Mouse (Mus musculus) embryonic facial prominence, embryonic 10.5 days (tissue): Measurements from ENCODE around the gene Nedd9. TPM values are rescaled to one million over a fixed set of nuclear protein-coding genes. Genes with fewer than 3 reads are reported as not detected.
A peak's percentile ranks its signal among the peaks of the same experiment; 100 is the strongest.

Source experiments
- DNase-seq: peaks from one replicate; pipeline ENCODE4 v3.0.0-alpha.2; 2017; ENCODE audit warnings: low spot score
- H3K27ac ChIP-seq: fragments of 300-500 bp; sonication (generic); replicated peaks from 2 replicates; pipeline ENCODE4 v1.5.1; 2016; ENCODE audit warnings: mild to moderate bottlenecking
- H3K27me3 ChIP-seq: fragments of 300-500 bp; sonication (generic); replicated peaks from 2 replicates; pipeline ENCODE4 v1.6.1; 2016; ENCODE audit warnings: low read depth, mild to moderate bottlenecking; ENCODE audit not compliant: poor library complexity, severe bottlenecking
- H3K36me3 ChIP-seq: fragments of 300-500 bp; sonication (generic); replicated peaks from 2 replicates; pipeline ENCODE4 v1.6.1; 2016; ENCODE audit warnings: mild to moderate bottlenecking, moderate library complexity
- H3K4me1 ChIP-seq: fragments of 300-500 bp; sonication (generic); 2 replicates; pipeline ENCODE4 v1.6.1; 2016
- H3K4me3 ChIP-seq: fragments of 300-500 bp; sonication (generic); 2 replicates; pipeline ENCODE4 v1.5.1; 2016; ENCODE audit warnings: mild to moderate bottlenecking, moderate library complexity
- H3K9me3 ChIP-seq: fragments of 300-500 bp; sonication (generic); 2 replicates; pipeline ENCODE4 v1.6.1; 2016; ENCODE audit warnings: mild to moderate bottlenecking
- WGBS: fragments of 180-500 bp; shearing (Covaris S2); methylation state at CpG from one replicate; pipeline ENCODE4 v1.1.7; 2016; 5-methylcytosine and 5-hydroxymethylcytosine counted together
- polyA plus RNA-seq: library from polyadenylated mRNA; unstranded; fragments of >200 nt; fragmentation: Nextera tagmentation; extraction: Ambion mirVana; gene quantifications from 2 replicates; pipeline ENCODE4 v1.2.1, GENCODE M21; 2016

Nedd9 gene
- polyA plus RNA-seq, 1 experiment from 2014 or later, result 19.1 TPM

- no peaks in the 10 kb centered on the region for H3K9me3 ChIP-seq
- no peaks in the 10 kb centered on the region for H3K27me3 ChIP-seq
- H3K4me3 ChIP-seq, result no peak overlapping the region
- no peaks in the 10 kb centered on the region for H3K36me3 ChIP-seq
- WGBS, result 91% methylated on average over 1 of the region's 1 CpGs
- DNase-seq, result no peak
- H3K4me1 ChIP-seq, result peaks cover 9% of the 10 kb centered on the region; the same call in 1 of the 2 replicates
- H3K27ac ChIP-seq, result no peak overlapping the region
These were observed 21.0 kb downstream of the Nedd9 start for GRCm38 (mm10) chr13:41466191-41466590.

GRCm38 (mm10) chr13:41461418-41461817 lies 25.7 kb downstream of the Nedd9 start:
- WGBS, result 69% methylated on average over 3 of the region's 3 CpGs
- no peaks in the 10 kb centered on the region for H3K9me3 ChIP-seq
- DNase-seq, result no peak
- H3K36me3 ChIP-seq, result no peaks in the 10 kb centered on the region
- peaks cover 23% of the 10 kb centered on the region for H3K4me1 ChIP-seq
- H3K27ac ChIP-seq, result no peak overlapping the region
- no peak overlapping the region for H3K4me3 ChIP-seq
- no peaks in the 10 kb centered on the region for H3K27me3 ChIP-seq

GRCm38 (mm10) chr13:41459683-41460286 lies 27.4 kb downstream of the Nedd9 start:
- H3K4me1 ChIP-seq, result peaks cover 28% of the 10 kb centered on the region
- 90% methylated on average over 3 of the region's 3 CpGs for WGBS
- DNase-seq, result no peak

GRCm38 (mm10) chr13:41458709-41459108 lies 28.5 kb downstream of the Nedd9 start:
- H3K9me3 ChIP-seq, result no peaks in the 10 kb centered on the region
- H3K4me3 ChIP-seq, result no peak overlapping the region
- no peaks in the 10 kb centered on the region for H3K27me3 ChIP-seq
- no peak for DNase-seq
- no peaks in the 10 kb centered on the region for H3K36me3 ChIP-seq
- H3K4me1 ChIP-seq, result peaks cover 29% of the 10 kb centered on the region
- WGBS, result 62% methylated on average over 2 of the region's 2 CpGs
- no peak overlapping the region for H3K27ac ChIP-seq

More at GRCm38 (mm10) chr13:41459683-41460286, 27.4 kb downstream of the Nedd9 start:
- no peak overlapping the region for H3K27ac ChIP-seq
- no peaks in the 10 kb centered on the region for H3K36me3 ChIP-seq
- H3K9me3 ChIP-seq, result no peaks in the 10 kb centered on the region
- H3K4me3 ChIP-seq, result no peak overlapping the region
- no peaks in the 10 kb centered on the region for H3K27me3 ChIP-seq

DNA sequence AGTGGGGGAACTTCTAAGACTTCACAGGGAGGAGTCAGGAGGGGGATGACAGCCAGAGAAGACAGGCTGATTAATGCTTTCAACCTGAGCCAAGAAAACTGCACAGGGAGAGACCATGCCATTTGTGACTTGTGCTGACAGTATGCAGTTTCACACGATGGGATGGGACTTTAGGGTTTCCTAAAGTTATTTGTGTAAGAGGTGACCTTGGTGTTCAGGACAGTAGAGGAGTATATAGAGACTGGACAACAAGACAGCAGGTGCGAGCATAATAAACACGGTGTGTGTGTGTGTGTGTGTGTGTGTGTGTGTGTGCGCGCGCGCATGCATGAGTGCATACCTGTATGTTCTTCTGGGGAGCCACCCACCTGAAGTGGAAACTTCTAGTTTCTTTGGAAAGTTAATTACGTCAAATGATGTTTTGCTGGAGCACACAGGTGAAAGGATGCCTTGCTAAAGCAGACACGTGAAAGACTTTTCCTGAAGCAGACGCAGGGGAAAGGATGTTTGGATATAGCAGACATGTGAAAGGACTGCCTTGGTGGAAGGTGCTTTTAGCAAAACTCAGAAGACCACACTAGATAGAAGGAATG lies 29.3 kb downstream of the Nedd9 start:
- Histone ChIP-seq H3K4me3 (no peak overlapping the region), H3K27ac (0 out of 2 replicates have a peak overlapping the region, but pooled peaks have one; percentile 21), H3K9me3 (no peaks in the 10 kb centered on the region), H3K4me1 (peaks cover 33% of the 10 kb centered on the region), H3K27me3 (no peaks in the 10 kb centered on the region), H3K36me3 (no peaks in the 10 kb centered on the region)
- DNase-seq, result no peak
- WGBS, result 86% methylated on average over 10 of the region's 10 CpGs

- 68% methylated on average over 7 of the region's 7 CpGs for WGBS
- no peaks in the 10 kb centered on the region for H3K36me3 ChIP-seq
- DNase-seq, result no peak
- no peak overlapping the region for H3K4me3 ChIP-seq
- H3K9me3 ChIP-seq, result no peaks in the 10 kb centered on the region
- H3K27ac ChIP-seq, result peak overlapping the region; percentile 21; the same call in 1 of the 2 replicates
- no peaks in the 10 kb centered on the region for H3K27me3 ChIP-seq
- H3K4me1 ChIP-seq, result peaks cover 33% of the 10 kb centered on the region
These were observed 29.9 kb downstream of the Nedd9 start for GRCm38 (mm10) chr13:41457030-41457797.

GRCm38 (mm10) chr13:41456292-41457029 lies 30.7 kb downstream of the Nedd9 start:
- H3K4me1 ChIP-seq, result peaks cover 38% of the 10 kb centered on the region
- H3K27me3 ChIP-seq, result no peaks in the 10 kb centered on the region
- no peaks in the 10 kb centered on the region for H3K36me3 ChIP-seq
- DNase-seq, result no peak
- peak overlapping the region; percentile 21; the same call in 1 of the 2 replicates for H3K27ac ChIP-seq
- 80% methylated on average over 14 of the region's 14 CpGs for WGBS
- no peaks in the 10 kb centered on the region for H3K9me3 ChIP-seq
- no peak overlapping the region for H3K4me3 ChIP-seq

DNA sequence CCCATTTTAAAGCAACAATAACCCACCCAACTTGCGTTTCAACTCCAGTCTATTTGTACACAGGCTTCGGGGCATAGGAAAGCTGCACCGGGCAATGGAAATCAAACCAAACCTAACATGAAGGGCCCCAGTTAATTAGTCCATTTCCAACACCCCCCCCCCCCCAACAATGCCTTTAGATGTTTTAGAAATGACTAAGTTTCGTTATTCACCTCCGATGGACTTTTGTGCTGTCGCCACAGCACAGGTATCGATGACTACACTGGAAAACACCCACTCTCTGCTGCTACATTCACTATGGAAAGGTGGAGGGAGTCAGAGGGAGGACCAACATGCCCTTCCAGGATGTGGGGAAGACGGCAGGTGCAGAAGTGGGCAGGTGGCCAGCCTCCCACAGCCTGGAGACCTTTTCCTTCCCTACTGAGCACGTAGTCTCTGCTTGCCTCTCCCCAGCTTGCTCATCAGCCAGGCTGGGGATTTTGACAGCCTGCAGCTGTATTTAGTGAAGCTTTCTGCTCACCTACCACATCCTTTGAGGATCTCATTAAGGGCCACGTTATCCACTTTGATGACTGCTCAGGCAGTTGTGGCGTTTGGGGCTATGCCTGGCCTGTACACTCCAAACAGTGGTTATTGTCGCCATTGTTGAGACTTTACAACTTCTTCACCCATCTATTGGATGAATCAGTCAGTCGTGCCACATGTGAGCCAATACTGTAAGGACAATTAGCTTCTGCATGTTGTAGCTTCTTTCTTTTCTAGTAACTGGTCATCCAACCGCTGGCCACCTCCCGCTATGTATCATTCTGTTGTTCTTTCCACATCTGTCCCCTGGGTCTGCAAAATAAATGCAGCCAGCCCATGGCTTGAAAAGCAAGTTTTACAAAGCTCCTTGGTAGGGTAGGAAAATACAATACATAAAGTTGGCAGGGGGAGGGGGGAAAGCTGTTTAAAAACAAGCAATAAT lies 33.7 kb downstream of the Nedd9 start:
- Histone ChIP-seq H3K4me3 (no peak overlapping the region), H3K27me3 (no peaks in the 10 kb centered on the region), H3K4me1 (peaks cover 45% of the 10 kb centered on the region), H3K27ac (no peak overlapping the region), H3K9me3 (no peaks in the 10 kb centered on the region), H3K36me3 (no peaks in the 10 kb centered on the region)
- DNase-seq, result no peak
- WGBS, result 89% methylated on average over 15 of the region's 15 CpGs

GRCm38 (mm10) chr13:41450821-41451220 lies 36.3 kb downstream of the Nedd9 start:
- Histone ChIP-seq H3K4me3 (no peak overlapping the region), H3K27ac (peak overlapping the region; percentile 14; the same call in 1 of the 2 replicates), H3K4me1 (peaks cover 27% of the 10 kb centered on the region), H3K27me3 (no peaks in the 10 kb centered on the region), H3K9me3 (no peaks in the 10 kb centered on the region), H3K36me3 (no peaks in the 10 kb centered on the region)
- DNase-seq, result peak; percentile 32
- whole genome bisulfite sequencing, result 46% methylated on average over 6 of the region's 6 CpGs

GRCm38 (mm10) chr13:41449211-41449610 lies 38.0 kb downstream of the Nedd9 start:
- WGBS, result 84% methylated on average over 2 of the region's 2 CpGs
- Histone ChIP-seq H3K36me3 (no peaks in the 10 kb centered on the region), H3K27me3 (no peaks in the 10 kb centered on the region), H3K9me3 (no peaks in the 10 kb centered on the region), H3K4me1 (peaks cover 27% of the 10 kb centered on the region), H3K4me3 (no peak overlapping the region), H3K27ac (no peak overlapping the region)
- DNase-seq, result no peak

- H3K9me3 ChIP-seq, result no peaks in the 10 kb centered on the region
- H3K36me3 ChIP-seq, result no peaks in the 10 kb centered on the region
- H3K27me3 ChIP-seq, result no peaks in the 10 kb centered on the region
- no peak for DNase-seq
- 66% methylated on average over 6 of the region's 6 CpGs for WGBS
- no peak overlapping the region for H3K4me3 ChIP-seq
- no peak overlapping the region for H3K27ac ChIP-seq
- H3K4me1 ChIP-seq, result peaks cover 22% of the 10 kb centered on the region
These were observed 40.0 kb downstream of the Nedd9 start for GRCm38 (mm10) chr13:41447209-41447608.
